Mouse (Mus musculus) ES-E14 (cell line): Measurements from ENCODE around the gene Schip1.

Source experiments
- CHD2 ChIP-seq: IDR thresholded peaks from 2 replicates; pipeline ENCODE4 v1.6.1; 2014; ENCODE audit warnings: mild to moderate bottlenecking, low read depth, low read length, inconsistent platforms
- MAFK ChIP-seq: IDR thresholded peaks from 2 replicates; pipeline ENCODE4 v1.6.1; 2014; ENCODE audit warnings: mild to moderate bottlenecking, low read depth, low read length, inconsistent platforms; ENCODE audit not compliant: insufficient read depth
- ZNF384 ChIP-seq: IDR thresholded peaks from 2 replicates; pipeline ENCODE4 v1.6.1; 2012; ENCODE audit warnings: low read depth, low read length, inconsistent platforms

DNA sequence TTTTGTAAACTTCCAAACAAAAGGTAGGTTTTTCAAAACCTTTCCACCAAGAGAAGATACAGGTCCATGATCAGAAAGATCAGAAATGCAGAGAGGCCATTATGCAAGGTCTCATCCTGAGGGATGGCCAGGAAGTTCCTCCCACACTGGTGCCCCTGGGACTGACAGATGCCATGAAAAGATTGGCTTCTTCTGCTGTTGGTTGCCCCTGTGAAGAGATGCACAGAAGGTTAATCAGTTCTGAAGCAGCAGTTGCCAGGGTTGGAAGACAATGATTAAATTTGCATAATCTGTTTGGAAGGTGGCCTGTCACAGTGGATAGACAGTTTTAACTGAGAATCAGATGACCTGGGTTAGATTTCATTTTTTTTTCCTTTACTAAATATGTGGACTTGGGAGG, 319.1 kb downstream of the Schip1 start:
- TF ChIP-seq MAFK (no peak), ZNF384 (no peak), CHD2 (no peak)
